Mouse (Mus musculus) urinary bladder, postnatal 25 days (tissue): ENCODE data around the gene Ggt5.

ENCODE experiments used
- DNase-seq: peaks from one replicate; pipeline ENCODE4 v3.0.0; 2022; ENCODE audit warnings: low spot score

Ggt5 gene

GRCm38 (mm10) chr10:75654053-75654452 is 64.9 kb downstream of the Ggt5 start:
- no peak for DNase-seq

GRCm38 (mm10) chr10:75657165-75657564 is 68.0 kb downstream of the Ggt5 start:
- DNase-seq = no peak

DNA sequence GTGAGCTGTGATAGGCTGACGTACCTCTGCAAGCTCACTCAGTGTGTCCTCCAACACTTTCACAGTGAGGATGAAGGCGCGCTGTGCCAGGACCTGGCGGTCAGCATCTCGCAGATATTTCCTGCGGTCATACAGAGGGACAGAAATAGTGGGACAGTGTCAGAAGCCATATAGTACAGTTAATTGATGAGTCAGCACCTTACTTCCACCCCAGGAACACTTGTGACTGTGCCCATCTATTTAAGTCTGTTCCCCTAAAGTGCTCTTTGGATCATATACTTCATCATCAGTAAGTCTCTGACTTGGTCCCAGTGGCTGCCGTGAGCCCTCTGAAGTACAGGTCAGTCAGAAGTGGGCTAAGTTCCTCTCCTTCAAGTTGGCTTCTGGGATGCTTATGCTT is 68.6 kb downstream of the Ggt5 start:
- DNase-seq = no peak

DNA sequence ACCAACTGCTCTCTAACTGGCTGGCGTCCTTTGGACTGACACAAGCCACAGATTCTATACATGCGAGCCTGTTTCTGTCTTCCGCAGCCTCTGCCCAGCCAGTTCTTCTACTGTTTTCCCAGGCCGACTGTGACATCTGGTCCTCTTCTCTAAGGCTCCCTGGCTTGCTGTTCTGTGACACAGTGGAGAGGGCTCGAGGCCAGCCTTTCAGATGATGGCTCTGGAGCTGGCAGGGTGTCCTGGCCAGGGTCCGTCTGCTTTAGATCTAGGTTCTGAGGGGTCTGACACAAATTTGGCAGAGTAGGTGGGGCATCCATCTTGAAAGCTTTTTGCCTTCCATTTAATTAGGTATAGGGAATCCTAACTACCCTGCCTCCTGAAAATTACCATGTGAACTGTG is 72.2 kb downstream of the Ggt5 start:
- no peak for DNase-seq

DNA sequence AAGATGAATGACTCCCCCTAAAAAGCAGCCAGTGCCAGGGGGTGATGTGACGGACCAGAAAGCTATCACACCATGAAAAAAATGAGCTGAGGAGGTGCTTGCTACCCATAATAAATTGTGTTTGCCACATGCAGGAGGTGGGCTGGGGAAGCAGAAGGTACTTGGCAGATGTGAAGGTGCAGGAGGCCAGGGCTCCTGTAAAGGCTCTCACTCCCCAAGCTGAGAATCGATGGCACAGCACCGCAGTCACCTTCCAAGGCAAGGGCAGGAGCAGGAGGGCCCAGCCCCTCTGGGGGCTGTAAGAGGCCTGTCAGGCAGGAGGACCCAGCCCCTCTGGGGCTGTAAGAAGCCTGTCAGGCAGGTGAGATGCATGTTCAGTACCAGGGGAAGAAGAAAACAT is 72.7 kb downstream of the Ggt5 start:
- no peak for DNase-seq

DNA sequence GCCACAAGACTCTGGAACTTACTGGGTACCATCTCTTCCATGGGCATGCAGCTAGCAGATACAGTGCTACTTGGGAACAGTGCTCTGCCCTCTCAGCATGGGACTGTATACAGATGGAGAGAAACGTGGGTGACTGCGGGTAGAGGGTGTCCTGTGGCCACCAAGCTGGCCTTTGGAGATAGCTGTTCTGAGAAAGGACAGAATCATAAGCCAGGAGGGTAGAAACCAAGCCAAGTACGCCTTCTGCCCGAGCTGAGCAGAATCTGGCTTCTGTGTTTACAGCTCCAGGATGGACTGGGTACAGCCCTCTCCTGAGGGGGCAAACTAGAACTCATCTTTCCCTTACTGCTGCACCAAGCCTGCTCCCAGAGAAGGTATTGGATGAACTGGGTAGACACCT is 73.4 kb downstream of the Ggt5 start:
- DNase-seq = no peak

- no peak for DNase-seq
Measured at GRCm38 (mm10) chr10:75664673-75665270, 75.6 kb downstream of the Ggt5 start.

DNA sequence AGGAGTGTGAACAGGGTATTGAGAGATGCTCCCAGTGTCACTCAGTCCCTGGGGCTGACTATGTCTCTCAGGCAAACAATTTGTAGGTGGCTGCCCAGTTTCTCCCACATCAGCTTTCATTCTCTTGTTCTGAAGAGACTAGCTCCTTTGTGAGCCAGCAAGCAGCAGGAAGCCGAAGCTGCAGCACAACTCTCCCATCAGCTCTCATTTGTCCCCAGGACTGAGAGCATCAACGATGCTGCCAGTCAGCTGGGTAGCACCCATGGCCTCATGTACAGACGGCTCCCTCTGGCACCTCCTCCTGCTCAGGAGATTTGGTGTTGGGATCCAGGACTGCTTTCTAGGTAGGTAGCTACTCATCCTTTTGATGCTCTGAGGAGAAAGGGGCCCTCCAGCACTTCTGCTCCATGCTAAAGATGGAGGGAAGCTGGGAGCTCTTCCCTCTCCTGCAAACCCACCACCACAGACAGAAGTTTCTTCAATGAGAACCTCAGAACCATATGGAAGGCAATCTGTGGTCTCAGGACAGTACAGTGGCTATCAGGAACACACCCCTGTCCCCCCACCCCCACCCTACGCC is 77.4 kb downstream of the Ggt5 start:
- DNase-seq = no peak
